8 mouse cellular contexts compared by ENCODE assay signal in genomic region chr15:27943486-27944195, GRCm38 (mm10).
A peak's percentile ranks its signal among the peaks of the same experiment; 100 is the strongest.
DNase-seq lines count a peak whose midpoint lies in the region; ATAC-seq and TF ChIP-seq lines count a peak whose summit lies in the region.

No protein-coding gene starts in this region.

- intact Hi-C loops in gastrocnemius, postnatal 14 days (cut with DNase I; ENCODE audit: low total_unique reads): no loop called here

- DNase-seq in adrenal gland, postnatal 10 days: peak; percentile 43
- no peak for DNase-seq in adrenal gland, postnatal 4 days (ENCODE audit: low spot score in 2 of 2)
- DNase-seq in Muller cell, postnatal 12 days (ENCODE audit: inconsistent ontology term): peak; percentile 88
- DNase-seq in hindbrain, postnatal 0 days (ENCODE audit: low spot score): peak; percentile 83
- no peak for DNase-seq in spleen, postnatal 10 days (ENCODE audit: low spot score in 2 of 2)
- DNase-seq in gastrocnemius, postnatal 14 days: no peak

- H3K36me3 ChIP-seq in hindbrain, postnatal 0 days (ENCODE audit: insufficient read depth, low read length): no peaks in the 10 kb centered on the region
- H3K36me3 ChIP-seq in neural tube, embryonic 15.5 days: no peaks in the 10 kb centered on the region

- peak overlapping the region; percentile 2; the same call in 1 of the 2 replicates for H3K27ac ChIP-seq in embryonic fibroblast, embryonic 13.5 days (ENCODE audit: insufficient read depth, low read length)
- peak overlapping the region; percentile 58 for H3K27ac ChIP-seq in hindbrain, postnatal 0 days
- H3K27ac ChIP-seq in neural tube, embryonic 15.5 days (replicated peaks): peak overlapping the region; percentile 54; the same call in 1 of the 2 replicates

- H3K27me3 ChIP-seq in hindbrain, postnatal 0 days (ENCODE audit: insufficient read depth, low read length): no peaks in the 10 kb centered on the region
- no peaks in the 10 kb centered on the region for H3K27me3 ChIP-seq in neural tube, embryonic 15.5 days (replicated peaks)

- 17% methylated on average over 18 of the region's 18 CpGs for WGBS in hindbrain, postnatal 0 days
- WGBS in neural tube, embryonic 15.5 days: 17% methylated on average over 18 of the region's 18 CpGs

- H3K9ac ChIP-seq in hindbrain, postnatal 0 days (replicated peaks; ENCODE audit: low read length): no peak overlapping the region
- H3K9ac ChIP-seq in neural tube, embryonic 15.5 days (replicated peaks): no peak overlapping the region

- peak; percentile 84 for ATAC-seq in hindbrain, postnatal 0 days
- peak; percentile 50 for ATAC-seq in neural tube, embryonic 15.5 days (ENCODE audit: low FRiP score)

- no peak overlapping the region for H3K4me3 ChIP-seq in embryonic fibroblast, embryonic 13.5 days (ENCODE audit: insufficient read depth, low read length)
- H3K4me3 ChIP-seq in hindbrain, postnatal 0 days (ENCODE audit: low read length): no peak overlapping the region
- H3K4me3 ChIP-seq in neural tube, embryonic 15.5 days (replicated peaks): no peak overlapping the region

- no peak for TF ChIP-seq CTCF in embryonic fibroblast, embryonic 13.5 days (IDR thresholded peaks at IDR 0.05; ENCODE audit: borderline replicate concordance, insufficient read depth, low read length)
- TF ChIP-seq CTCF in hindbrain, postnatal 0 days (IDR thresholded peaks at IDR 0.05; ENCODE audit: low read depth): peak; percentile 9; the same call in 1 of the 2 replicates

- no peaks in the 10 kb centered on the region for H3K9me3 ChIP-seq in hindbrain, postnatal 0 days (ENCODE audit: low read length)
- no peaks in the 10 kb centered on the region for H3K9me3 ChIP-seq in neural tube, embryonic 15.5 days (replicated peaks)

- peak overlapping the region; percentile 40 for H3K4me2 ChIP-seq in hindbrain, postnatal 0 days (ENCODE audit: low read depth, low read length)
- peak overlapping the region; percentile 32 for H3K4me2 ChIP-seq in neural tube, embryonic 15.5 days

- no peak for TF ChIP-seq POLR2A in embryonic fibroblast, embryonic 13.5 days (IDR thresholded peaks at IDR 0.05; ENCODE audit: low read depth, low read length)

- H3K4me1 ChIP-seq in embryonic fibroblast, embryonic 13.5 days (ENCODE audit: control insufficient read depth, insufficient read depth, low read length): peaks cover 28% of the 10 kb centered on the region
- H3K4me1 ChIP-seq in hindbrain, postnatal 0 days (ENCODE audit: insufficient read depth, low read length): peaks cover 42% of the 10 kb centered on the region
- peaks cover 75% of the 10 kb centered on the region for H3K4me1 ChIP-seq in neural tube, embryonic 15.5 days

Comparison
In these comparisons a context has a peak if more than half of its experiments do, and no peak if none do; other contexts are left out.
1. DNase-seq: peak in adrenal gland, postnatal 10 days (single experiment), Muller cell, postnatal 12 days (single experiment) and hindbrain, postnatal 0 days (single experiment); none in adrenal gland, postnatal 4 days (0 of 2), spleen, postnatal 10 days (0 of 2) and gastrocnemius, postnatal 14 days (single experiment).
2. H3K27ac ChIP-seq: peak in every context shown above with its lines; median percentile 58 in hindbrain, postnatal 0 days; 54 in neural tube, embryonic 15.5 days; 2 in embryonic fibroblast, embryonic 13.5 days.